Mouse (Mus musculus): ENCODE measurements around the gene Iqgap2. TPM values are rescaled to one million over a fixed set of nuclear protein-coding genes. Genes with fewer than 3 reads are reported as not detected.

The Iqgap2 gene
- total and polyA plus RNA-seq, 3 experiments: 0.61 to 2.5 (median 2.2) TPM

DNA sequence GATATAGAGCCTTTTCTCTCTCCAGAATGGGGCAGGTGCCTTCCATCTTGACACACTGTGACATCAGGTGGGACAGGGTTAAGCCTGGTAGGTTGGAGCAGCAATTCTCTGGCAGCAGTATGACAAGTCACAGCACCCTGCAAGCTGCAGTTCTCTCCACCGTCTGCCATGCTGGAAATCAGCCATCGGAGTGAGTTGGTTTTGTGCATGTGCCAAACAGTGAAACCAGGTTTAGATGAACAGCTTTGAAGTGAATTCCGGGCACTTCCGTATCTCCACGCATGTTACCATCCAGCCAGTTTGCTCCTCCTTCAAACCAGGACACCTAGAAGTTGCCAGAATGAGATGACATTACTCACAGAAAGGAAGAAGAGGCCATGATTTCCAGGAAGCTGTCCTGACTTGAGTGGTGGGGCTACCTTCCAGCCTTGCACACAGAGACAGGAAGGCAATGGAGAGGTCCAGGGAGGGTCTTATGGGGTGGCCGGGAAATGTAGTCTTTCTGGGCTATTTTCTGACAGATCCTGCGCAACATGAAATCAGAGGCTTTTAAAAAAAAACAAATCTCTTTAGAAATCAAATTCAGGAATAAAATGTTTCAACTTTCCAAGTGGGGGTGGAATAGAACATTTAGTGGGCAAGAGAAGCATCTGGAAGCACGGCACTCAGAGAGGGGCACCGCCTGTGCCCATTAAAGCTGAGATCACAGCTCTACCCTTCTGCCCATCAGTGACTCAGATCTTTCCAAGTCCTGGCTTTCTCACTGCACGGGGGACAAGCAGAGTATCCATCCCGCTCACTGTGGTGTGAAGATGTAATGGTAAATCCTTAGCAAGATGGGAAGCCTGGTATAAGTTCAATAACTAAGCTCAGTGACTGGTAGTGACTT is 20.7 kb upstream of the Iqgap2 start:
- Histone ChIP-seq H3K27ac (no peak overlapping the region), H3K9ac (ENCODE audit: low read depth, low read length) (no peak overlapping the region), H3K4me1 (ENCODE audit: control insufficient read depth, insufficient read depth, low read length) (no peaks in the 10 kb centered on the region), H3K36me3 (ENCODE audit: control insufficient read depth, insufficient read depth, low read length) (no peaks in the 10 kb centered on the region), H3K27me3 (ENCODE audit: control insufficient read depth, insufficient read depth, low read length) (no peaks in the 10 kb centered on the region), H3K79me2 (replicated peaks; ENCODE audit: control insufficient read depth, insufficient read depth, low read length) (no peaks in the 10 kb centered on the region), H3K4me3 (no peak overlapping the region)
- WGBS: 64% methylated on average over 11 of the region's 11 CpGs
- no peak for DNase-seq
- intact Hi-C loops (cut with DNase I): no loop called here
- no peak for TF ChIP-seq POLR2A (IDR thresholded peaks at IDR 0.05; ENCODE audit: insufficient read depth, low read depth, low read length)
- TF ChIP-seq EP300 (IDR thresholded peaks at IDR 0.05; ENCODE audit: insufficient read depth, low read depth, low read length): no peak
- TF ChIP-seq CTCF (IDR thresholded peaks at IDR 0.05): no peak

DNA sequence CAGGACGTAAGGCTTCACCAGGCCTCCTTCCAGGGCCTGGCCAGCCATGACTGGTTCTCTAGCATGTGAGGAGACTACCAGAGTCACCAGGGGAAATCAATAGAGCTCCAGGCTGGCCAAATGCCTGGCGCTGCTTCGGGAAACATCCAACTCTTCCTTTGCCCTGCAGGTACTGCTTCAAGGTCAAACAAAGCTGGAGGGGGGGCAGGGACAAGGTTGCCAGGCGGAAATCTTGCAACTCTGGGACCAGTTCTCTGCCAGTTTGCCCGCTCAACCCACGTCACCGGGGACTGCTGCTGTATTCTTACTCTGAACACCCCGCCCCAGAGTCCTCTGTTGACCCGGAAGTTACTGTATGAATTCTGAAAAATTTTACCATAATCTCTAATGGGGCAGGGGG is 18.5 kb upstream of the Iqgap2 start:
- no peak for TF ChIP-seq CTCF (IDR thresholded peaks at IDR 0.05)
- TF ChIP-seq POLR2A (IDR thresholded peaks at IDR 0.05; ENCODE audit: insufficient read depth, low read depth, low read length): no peak
- TF ChIP-seq EP300 (IDR thresholded peaks at IDR 0.05; ENCODE audit: insufficient read depth, low read depth, low read length): no peak
- Histone ChIP-seq H3K36me3 (ENCODE audit: control insufficient read depth, insufficient read depth, low read length) (no peaks in the 10 kb centered on the region), H3K27me3 (ENCODE audit: control insufficient read depth, insufficient read depth, low read length) (no peaks in the 10 kb centered on the region), H3K4me1 (ENCODE audit: control insufficient read depth, insufficient read depth, low read length) (no peaks in the 10 kb centered on the region), H3K79me2 (replicated peaks; ENCODE audit: control insufficient read depth, insufficient read depth, low read length) (no peaks in the 10 kb centered on the region), H3K4me3 (no peak overlapping the region), H3K27ac (no peak overlapping the region), H3K9ac (ENCODE audit: low read depth, low read length) (no peak overlapping the region)
- intact Hi-C loops (cut with DNase I): no loop called here
- DNase-seq: no peak
- 77% methylated on average over 9 of the region's 9 CpGs for whole genome bisulfite sequencing

DNA sequence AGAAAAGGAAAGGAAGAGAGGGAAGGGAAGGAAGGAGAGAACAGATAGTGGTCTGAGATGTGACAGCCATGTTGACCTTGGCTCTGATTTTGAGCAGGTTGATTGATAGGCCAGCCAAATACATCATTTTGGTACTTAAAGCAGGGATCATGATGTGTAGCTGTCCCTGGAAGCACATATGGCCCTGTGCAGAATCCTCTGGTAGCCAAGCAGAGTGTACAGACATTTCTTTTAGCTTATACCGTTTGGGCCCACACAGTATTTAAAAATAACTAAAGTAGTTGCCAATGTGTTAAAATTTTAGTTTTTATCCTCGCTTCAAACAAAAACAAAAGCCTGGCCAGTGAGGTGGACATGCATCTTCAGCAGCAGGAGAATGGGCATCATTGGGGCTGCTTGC is 17.5 kb upstream of the Iqgap2 start:
- Histone ChIP-seq H3K9ac (ENCODE audit: low read depth, low read length) (no peak overlapping the region), H3K79me2 (replicated peaks; ENCODE audit: control insufficient read depth, insufficient read depth, low read length) (no peaks in the 10 kb centered on the region), H3K27ac (no peak overlapping the region), H3K27me3 (ENCODE audit: control insufficient read depth, insufficient read depth, low read length) (no peaks in the 10 kb centered on the region), H3K4me3 (no peak overlapping the region), H3K36me3 (ENCODE audit: control insufficient read depth, insufficient read depth, low read length) (no peaks in the 10 kb centered on the region), H3K4me1 (ENCODE audit: control insufficient read depth, insufficient read depth, low read length) (no peaks in the 10 kb centered on the region)
- 70% methylated on average over 2 of the region's 2 CpGs for WGBS
- TF ChIP-seq CTCF (IDR thresholded peaks at IDR 0.05) (no peak), EP300 (IDR thresholded peaks at IDR 0.05; ENCODE audit: insufficient read depth, low read depth, low read length) (no peak), POLR2A (IDR thresholded peaks at IDR 0.05; ENCODE audit: insufficient read depth, low read depth, low read length) (no peak)
- DNase-seq: no peak
- intact Hi-C loops (cut with DNase I): no loop called here

DNA sequence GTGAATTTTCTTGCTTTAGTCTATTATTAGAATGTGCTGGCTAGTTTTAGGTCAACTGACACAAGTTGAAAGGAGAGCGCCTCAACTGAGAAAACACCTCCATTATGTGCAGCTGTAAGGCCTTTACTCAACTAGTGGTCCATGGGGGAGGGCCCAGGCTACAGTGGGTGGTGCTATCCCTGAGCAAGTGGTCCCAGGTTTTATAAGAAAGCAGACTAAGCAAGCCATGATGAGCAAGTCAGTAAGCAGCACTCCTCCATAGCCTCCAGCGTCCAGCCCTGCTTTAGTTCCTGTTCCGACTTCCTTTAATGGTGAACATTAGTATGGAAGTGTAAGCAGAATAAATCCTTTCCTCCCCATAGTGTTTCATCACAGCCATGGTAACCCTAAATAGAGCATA is 11.0 kb upstream of the Iqgap2 start:
- DNase-seq: no peak
- WGBS: 95% methylated on average over 3 of the region's 3 CpGs
- H3K79me2 ChIP-seq (replicated peaks; ENCODE audit: control insufficient read depth, insufficient read depth, low read length): no peaks in the 10 kb centered on the region
- intact Hi-C loops (cut with DNase I): no loop called here
- H3K9ac ChIP-seq (ENCODE audit: low read depth, low read length): no peak overlapping the region
- H3K27ac ChIP-seq: no peak overlapping the region
- no peaks in the 10 kb centered on the region for H3K4me1 ChIP-seq (ENCODE audit: control insufficient read depth, insufficient read depth, low read length)
- TF ChIP-seq EP300 (IDR thresholded peaks at IDR 0.05; ENCODE audit: insufficient read depth, low read depth, low read length): no peak
- TF ChIP-seq CTCF (IDR thresholded peaks at IDR 0.05): no peak
- no peak for TF ChIP-seq POLR2A (IDR thresholded peaks at IDR 0.05; ENCODE audit: insufficient read depth, low read depth, low read length)
- no peaks in the 10 kb centered on the region for H3K27me3 ChIP-seq (ENCODE audit: control insufficient read depth, insufficient read depth, low read length)
- H3K36me3 ChIP-seq (ENCODE audit: control insufficient read depth, insufficient read depth, low read length): no peaks in the 10 kb centered on the region
- H3K4me3 ChIP-seq: no peak overlapping the region

- H3K4me1 ChIP-seq (ENCODE audit: control insufficient read depth, insufficient read depth, low read length): no peaks in the 10 kb centered on the region
- no peaks in the 10 kb centered on the region for H3K36me3 ChIP-seq (ENCODE audit: control insufficient read depth, insufficient read depth, low read length)
- TF ChIP-seq EP300 (IDR thresholded peaks at IDR 0.05; ENCODE audit: insufficient read depth, low read depth, low read length): no peak
- TF ChIP-seq CTCF (IDR thresholded peaks at IDR 0.05): no peak
- no peak for TF ChIP-seq POLR2A (IDR thresholded peaks at IDR 0.05; ENCODE audit: insufficient read depth, low read depth, low read length)
- no peaks in the 10 kb centered on the region for H3K27me3 ChIP-seq (ENCODE audit: control insufficient read depth, insufficient read depth, low read length)
- no peak for DNase-seq
- H3K9ac ChIP-seq (ENCODE audit: low read depth, low read length): no peak overlapping the region
- 80% methylated on average over 1 of the region's 1 CpGs for WGBS
- no peak overlapping the region for H3K4me3 ChIP-seq
- no peak overlapping the region for H3K27ac ChIP-seq
- intact Hi-C loops (cut with DNase I): loop anchor here (10.0 kb wide), 1 partner anchor 125 kb away; no protein-coding TSS in a partner anchor
- no peaks in the 10 kb centered on the region for H3K79me2 ChIP-seq (replicated peaks; ENCODE audit: control insufficient read depth, insufficient read depth, low read length)
These were observed 8.3 kb upstream of the Iqgap2 start for GRCm38 (mm10) chr13:95899885-95900650.

All from heart, adult 2 months (tissue).